Mouse (Mus musculus): ENCODE results near the gene Rac1.

GRCm38 (mm10) chr5:143520415-143520814, 7.4 kb downstream of the Rac1 start:
- no peak for TF ChIP-seq CHD2 (IDR thresholded peaks at IDR 0.05; ENCODE audit: low read depth, low read length)
- TF ChIP-seq HCFC1 (IDR thresholded peaks at IDR 0.05; ENCODE audit: borderline replicate concordance, insufficient read depth, low read length): no peak
- no peak for TF ChIP-seq ZC3H11A (IDR thresholded peaks at IDR 0.05; ENCODE audit: borderline replicate concordance, low read depth, low read length)

Measured in ES-E14 (cell line).